Mouse (Mus musculus) ES-E14 (cell line): ENCODE measurements around the gene L3mbtl1. TPM values are rescaled to one million over a fixed set of nuclear protein-coding genes. Genes with fewer than 3 reads are reported as not detected.

Experiments
- DNase-seq: peaks from one replicate; pipeline ENCODE4 v3.0.0-alpha.2; 2013; ENCODE audit warnings: low read depth, low spot score
- H3K27ac ChIP-seq: 2 replicates; pipeline ENCODE4 v1.5.1; 2012; ENCODE audit warnings: low read depth, mild to moderate bottlenecking, low read length, moderate library complexity, mixed read lengths; ENCODE audit not compliant: poor library complexity, insufficient read depth, severe bottlenecking
- H3K36me3 ChIP-seq: 2 replicates; pipeline ENCODE4 v1.6.1; 2012; ENCODE audit warnings: mild to moderate bottlenecking, low read length, moderate library complexity, mixed read lengths; ENCODE audit not compliant: control insufficient read depth, poor library complexity, insufficient read depth, severe bottlenecking
- H3K4me1 ChIP-seq, 2 experiments: fragments of 150-350 bp in 1 of 2; sonication (generic) in 1 of 2; 2 replicates each; pipeline ENCODE4 v1.6.1; 2012; ENCODE audit warnings: low read length in 2 of 2, mild to moderate bottlenecking in 1 of 2, mixed read lengths in 1 of 2; ENCODE audit not compliant: control insufficient read depth in 2 of 2, insufficient read depth in 2 of 2, poor library complexity in 1 of 2
- H3K4me3 ChIP-seq, 2 experiments: fragments of 150-350 bp in 1 of 2; sonication (generic) in 1 of 2; 2 replicates each; pipeline ENCODE4 v1.5.1; 2012; ENCODE audit warnings: low read length in 2 of 2, low read depth in 1 of 2, mild to moderate bottlenecking in 1 of 2, mixed read lengths in 1 of 2; ENCODE audit not compliant: insufficient read depth in 1 of 2, poor library complexity in 1 of 2, severe bottlenecking in 1 of 2
- H3K9ac ChIP-seq: 2 replicates; pipeline ENCODE4 v1.6.1; 2012; ENCODE audit warnings: low read depth, mild to moderate bottlenecking, low read length, mixed read lengths; ENCODE audit not compliant: poor library complexity, insufficient read depth, severe bottlenecking
- H3K9me3 ChIP-seq: fragments of 150-350 bp; sonication (generic); 2 replicates; pipeline ENCODE4 v1.6.1; 2012; ENCODE audit warnings: low read depth, mild to moderate bottlenecking, low read length; ENCODE audit not compliant: control insufficient read depth, insufficient read depth
- CHD2 ChIP-seq: IDR thresholded peaks from 2 replicates; pipeline ENCODE4 v1.6.1; 2014; ENCODE audit warnings: mild to moderate bottlenecking, low read depth, low read length, inconsistent platforms
- HCFC1 ChIP-seq: IDR thresholded peaks from 2 replicates; pipeline ENCODE4 v1.6.1; 2012; ENCODE audit warnings: low read length, inconsistent platforms, borderline replicate concordance; ENCODE audit not compliant: insufficient read depth
- MAFK ChIP-seq: IDR thresholded peaks from 2 replicates; pipeline ENCODE4 v1.6.1; 2014; ENCODE audit warnings: mild to moderate bottlenecking, low read depth, low read length, inconsistent platforms; ENCODE audit not compliant: insufficient read depth
- ZC3H11A ChIP-seq: IDR thresholded peaks from 2 replicates; pipeline ENCODE4 v1.6.1; 2012; ENCODE audit warnings: low read depth, mild to moderate bottlenecking, inconsistent platforms, low read length, borderline replicate concordance
- ZNF384 ChIP-seq: IDR thresholded peaks from 2 replicates; pipeline ENCODE4 v1.6.1; 2012; ENCODE audit warnings: low read depth, low read length, inconsistent platforms
- in situ Hi-C, 2 experiments: fragments of 600-800 bp; cut with MboI; formaldehyde crosslinking; loops; one replicate each; pipeline ENCODE4 v1.15.1; 2025; ENCODE audit warnings: low sequenced_read_pairs in 2 of 2, inconsistent platforms in 1 of 2; ENCODE audit not compliant: unreplicated experiment in 2 of 2
- total RNA-seq: library from RNA; depleted of rRNA; stranded (reverse); fragments of 300-350 nt; gene quantifications from 2 replicates; pipeline ENCODE4 v1.2.3, GENCODE M21; 2012

L3mbtl1 gene
- total RNA-seq, 1 experiment = 1.1 TPM

- TF ChIP-seq HCFC1 = no peak
- TF ChIP-seq ZC3H11A = no peak
- no peak for DNase-seq
- in situ Hi-C loops = no loop called here
- Histone ChIP-seq H3K27ac (no peak overlapping the region), H3K4me1 (no peaks in the 10 kb centered on the region), H3K36me3 (no peaks in the 10 kb centered on the region), H3K4me3 (no peak overlapping the region), H3K9ac (no peak overlapping the region), H3K9me3 (no peaks in the 10 kb centered on the region)
Observed at GRCm38 (mm10) chr2:162988235-162988634, 45.0 kb downstream of the L3mbtl1 start.

- Histone ChIP-seq H3K4me3 (no peak overlapping the region), H3K9ac (no peak overlapping the region), H3K27ac (no peak overlapping the region), H3K9me3 (no peaks in the 10 kb centered on the region), H3K4me1 (no peaks in the 10 kb centered on the region), H3K36me3 (no peaks in the 10 kb centered on the region)
- TF ChIP-seq HCFC1 = no peak
- TF ChIP-seq ZC3H11A = no peak
- TF ChIP-seq ZNF384 = no peak
- TF ChIP-seq CHD2 = no peak
- TF ChIP-seq MAFK = no peak
- no peak for DNase-seq
- in situ Hi-C loops = no loop called here
Observed at GRCm38 (mm10) chr2:162991394-162992083, 48.3 kb downstream of the L3mbtl1 start.

DNA sequence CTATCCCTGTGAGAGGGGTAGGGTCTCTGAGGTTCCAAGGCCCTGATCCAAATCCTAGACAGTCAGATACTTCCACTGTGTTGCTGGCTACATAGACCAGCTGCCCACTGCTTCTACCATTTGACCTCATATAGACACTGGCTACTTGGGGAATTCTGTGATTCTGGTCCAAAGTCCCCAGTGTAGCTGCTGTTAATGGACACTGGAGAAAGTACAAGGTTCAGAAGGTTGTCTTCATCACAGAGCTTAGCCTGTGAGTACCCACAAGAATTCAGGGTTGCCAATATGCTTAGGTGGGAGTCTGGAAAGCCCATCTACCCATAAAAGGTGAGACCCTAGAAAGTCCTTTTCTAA, 48.8 kb downstream of the L3mbtl1 start:
- TF ChIP-seq CHD2 (no peak), ZNF384 (no peak), ZC3H11A (no peak), HCFC1 (no peak)
- Histone ChIP-seq H3K9ac (no peak overlapping the region), H3K27ac (no peak overlapping the region), H3K4me3 (no peak overlapping the region), H3K9me3 (no peaks in the 10 kb centered on the region), H3K4me1 (peaks cover 0 to under 1% of the 10 kb centered on the region in 2 experiments; a peak in 1 of 4 replicates), H3K36me3 (no peaks in the 10 kb centered on the region)
- in situ Hi-C loops = no loop called here
- no peak for DNase-seq

- in situ Hi-C loops = no loop called here
- H3K36me3 ChIP-seq = no peaks in the 10 kb centered on the region
- H3K9me3 ChIP-seq = no peaks in the 10 kb centered on the region
- no peak overlapping the region for H3K9ac ChIP-seq
- peaks cover 0 to 2% of the 10 kb centered on the region in 2 experiments; a peak in 1 of 4 replicates for H3K4me1 ChIP-seq
- no peak for DNase-seq
- H3K4me3 ChIP-seq = no peak overlapping the region
- TF ChIP-seq MAFK = no peak
- TF ChIP-seq CHD2 = no peak
- no peak for TF ChIP-seq ZC3H11A
- no peak overlapping the region for H3K27ac ChIP-seq
Observed at GRCm38 (mm10) chr2:162993881-162994616, 50.8 kb downstream of the L3mbtl1 start.
